Mouse (Mus musculus) v-Abl transformed pro-B cells (cell line): ENCODE measurements around the gene Disp1.

Source experiments
- in situ Hi-C, 2 experiments: fragments of 400-800 bp; cut with MboI; formaldehyde crosslinking; loops; one replicate each; pipeline ENCODE4 v1.15.1; 2025; ENCODE audit not compliant: unreplicated experiment in 2 of 2

Gene Disp1

DNA sequence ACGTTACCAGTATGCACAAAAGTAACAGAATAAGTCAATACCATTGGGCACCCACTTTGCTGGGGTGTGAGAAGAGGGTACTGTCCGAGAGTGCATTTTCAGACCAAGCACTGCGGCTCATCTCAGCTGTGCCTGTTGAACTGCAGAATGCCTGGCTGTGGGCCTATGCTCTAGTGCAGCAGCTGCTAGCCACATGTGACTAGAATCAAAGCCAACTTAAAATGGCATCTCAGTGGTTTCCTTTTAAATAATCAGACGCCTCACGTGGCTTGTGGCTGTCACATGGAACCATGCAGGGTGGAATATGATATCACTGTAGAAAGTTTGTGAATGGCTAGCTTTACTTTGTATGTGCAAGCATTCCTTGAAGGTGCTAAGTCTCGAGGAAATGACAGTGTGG, 172.0 kb downstream of the Disp1 start:
- in situ Hi-C loops = no loop called here

DNA sequence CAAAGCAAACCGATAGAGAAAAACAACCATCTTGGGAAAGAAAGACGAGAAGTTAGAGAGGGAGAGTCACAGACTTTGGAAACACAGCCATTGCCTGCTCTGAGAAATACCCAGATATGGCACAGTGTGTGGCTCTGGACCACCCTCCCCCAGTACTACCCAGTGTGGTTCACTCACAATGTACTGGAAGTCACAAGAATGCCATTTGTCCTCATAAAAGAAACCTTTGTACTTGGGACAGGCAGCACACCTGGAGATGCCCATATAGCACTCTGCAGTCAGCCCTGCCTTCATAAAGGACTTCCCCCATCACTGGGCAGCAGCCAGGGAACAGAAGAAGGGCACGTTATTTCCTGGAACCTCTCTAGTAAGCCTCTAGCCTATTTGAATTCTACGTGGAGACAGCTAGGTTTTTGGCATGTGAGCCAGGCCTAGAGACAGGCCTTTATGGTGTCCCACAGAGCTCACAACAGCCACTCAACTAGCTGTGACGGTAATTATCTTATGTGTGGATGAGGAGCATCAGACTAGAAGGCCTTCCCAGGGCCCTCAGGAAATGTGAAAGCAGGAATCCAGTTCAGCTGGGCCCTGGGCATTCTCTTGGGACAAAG, 173.3 kb downstream of the Disp1 start:
- in situ Hi-C loops = no loop called here

DNA sequence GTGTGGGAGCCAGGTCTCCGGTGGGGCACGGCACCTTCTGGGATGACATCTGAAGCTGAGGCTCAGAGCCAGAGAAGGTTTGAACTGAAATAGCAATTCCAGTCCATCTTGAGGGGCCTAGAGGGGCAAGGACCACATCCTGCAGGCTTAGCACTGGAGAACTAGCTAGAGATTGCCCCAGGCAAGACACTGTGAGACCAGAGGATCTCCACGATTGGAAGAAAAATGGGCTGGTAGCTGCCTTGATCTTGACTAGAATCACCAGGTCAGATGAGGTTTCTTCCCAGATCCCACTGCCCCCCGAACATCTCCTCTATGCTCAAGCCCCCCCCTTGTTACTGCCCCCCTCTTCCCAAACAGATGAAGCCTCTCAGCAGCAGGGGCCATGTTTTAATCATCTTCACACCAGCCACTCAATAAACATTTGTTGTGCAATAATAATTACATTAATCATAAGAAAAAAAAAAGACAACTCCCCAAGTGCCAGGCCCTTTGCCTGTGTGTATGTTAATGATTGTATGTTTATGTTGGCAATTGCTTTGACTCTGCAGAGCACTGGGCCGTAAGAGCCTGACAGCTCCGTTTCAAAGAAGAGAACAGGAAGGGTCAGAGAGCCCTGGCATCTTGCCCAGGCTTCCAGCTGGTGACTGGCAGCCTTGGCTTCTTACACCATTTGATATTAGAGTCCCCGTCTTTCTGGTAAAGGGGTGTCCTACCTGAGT, 174.0 kb downstream of the Disp1 start:
- in situ Hi-C loops = no loop called here

DNA sequence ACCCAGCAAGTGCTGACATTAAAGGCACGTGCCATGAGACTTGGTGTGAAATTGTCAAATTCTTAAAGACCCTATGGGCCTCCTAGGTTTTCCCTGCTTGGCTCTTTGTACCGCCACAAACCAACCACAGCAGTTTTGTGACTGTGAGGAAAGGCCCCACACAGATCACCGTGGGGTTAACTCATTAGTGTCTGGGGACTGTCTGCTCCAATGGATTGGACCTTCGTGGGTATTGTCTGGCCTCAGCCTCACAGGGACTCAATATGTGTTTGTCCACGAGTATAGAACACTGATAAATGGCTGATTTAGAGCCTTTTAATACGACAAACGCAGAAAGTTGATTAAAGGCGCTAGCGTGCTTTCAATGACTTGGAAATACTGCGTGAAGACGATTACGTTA, 175.2 kb downstream of the Disp1 start:
- in situ Hi-C loops = no loop called here

DNA sequence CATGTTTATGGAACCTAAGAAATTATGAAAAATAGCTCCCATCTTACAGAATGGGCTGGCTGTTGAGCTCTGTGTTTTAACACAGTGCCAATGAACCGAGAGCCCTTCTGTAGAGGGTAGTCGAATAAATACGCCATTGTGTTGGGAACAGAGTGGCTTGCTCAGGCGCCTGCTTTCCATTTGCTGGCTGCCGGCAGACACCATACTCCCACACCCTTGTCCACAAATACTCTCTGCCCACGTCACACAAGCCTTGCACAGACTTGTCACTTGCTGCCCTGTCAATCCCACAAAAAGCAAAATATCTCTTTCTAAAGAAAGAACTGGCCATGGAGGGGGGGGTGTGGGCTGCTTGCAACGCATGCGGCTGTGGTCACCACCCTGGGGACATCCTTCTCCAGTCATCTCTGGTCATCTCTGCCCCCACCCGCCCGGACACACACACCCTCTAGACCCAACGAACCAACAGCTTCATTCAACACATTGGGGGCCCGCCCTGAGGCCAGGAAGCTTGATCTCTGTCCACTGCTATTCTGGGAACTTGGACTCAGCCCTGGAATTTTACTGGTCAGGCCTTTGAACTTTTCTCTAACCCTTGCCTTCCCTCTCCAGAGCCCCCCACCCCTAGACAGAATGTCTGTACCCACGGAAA, 178.0 kb downstream of the Disp1 start:
- in situ Hi-C loops = no loop called here

DNA sequence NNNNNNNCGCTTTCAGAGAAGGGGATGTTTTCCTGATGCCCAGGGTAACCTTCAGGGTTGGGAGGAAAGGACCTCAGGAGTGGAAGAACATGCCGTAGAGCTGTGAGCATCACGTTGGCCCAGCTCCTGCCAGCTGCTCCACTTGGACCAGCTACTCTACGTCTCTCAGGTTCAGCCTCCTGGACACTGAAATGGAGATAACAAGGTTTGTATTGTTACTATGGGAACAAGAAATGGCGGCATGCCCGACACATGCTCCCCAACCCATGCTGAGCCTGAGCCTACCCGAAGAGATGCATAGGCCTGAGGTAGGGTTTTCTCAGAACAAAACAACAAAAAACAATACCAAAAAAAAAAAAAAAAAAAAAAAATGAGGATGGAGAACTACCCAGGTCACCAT, 179.6 kb downstream of the Disp1 start:
- in situ Hi-C loops = no loop called here

DNA sequence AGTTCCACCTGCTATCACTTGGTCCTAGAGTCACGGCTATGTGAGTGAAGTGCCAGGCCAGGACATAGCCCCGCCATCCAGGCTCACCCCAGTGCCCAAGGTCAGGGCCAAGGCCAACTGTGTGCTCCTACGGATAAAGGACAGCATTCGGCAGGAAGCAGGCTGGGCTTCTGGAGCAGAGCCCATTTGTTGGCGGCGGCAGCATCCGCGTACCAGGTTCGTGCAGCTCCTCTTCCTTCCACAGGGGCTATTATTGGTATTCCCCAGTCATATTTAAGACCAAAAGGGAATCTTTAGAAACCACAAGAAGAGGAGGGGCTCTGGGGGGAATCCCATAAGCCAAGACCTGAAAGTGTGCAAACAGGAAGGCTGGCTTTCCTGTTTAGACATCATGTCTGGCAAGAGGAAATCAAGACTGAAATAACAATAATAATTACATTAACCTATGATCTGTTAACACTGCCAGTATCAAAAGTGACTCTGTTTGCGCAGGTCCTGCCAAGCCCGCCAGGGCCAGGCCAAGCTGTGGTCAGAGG, 180.4 kb downstream of the Disp1 start:
- in situ Hi-C loops = no loop called here

DNA sequence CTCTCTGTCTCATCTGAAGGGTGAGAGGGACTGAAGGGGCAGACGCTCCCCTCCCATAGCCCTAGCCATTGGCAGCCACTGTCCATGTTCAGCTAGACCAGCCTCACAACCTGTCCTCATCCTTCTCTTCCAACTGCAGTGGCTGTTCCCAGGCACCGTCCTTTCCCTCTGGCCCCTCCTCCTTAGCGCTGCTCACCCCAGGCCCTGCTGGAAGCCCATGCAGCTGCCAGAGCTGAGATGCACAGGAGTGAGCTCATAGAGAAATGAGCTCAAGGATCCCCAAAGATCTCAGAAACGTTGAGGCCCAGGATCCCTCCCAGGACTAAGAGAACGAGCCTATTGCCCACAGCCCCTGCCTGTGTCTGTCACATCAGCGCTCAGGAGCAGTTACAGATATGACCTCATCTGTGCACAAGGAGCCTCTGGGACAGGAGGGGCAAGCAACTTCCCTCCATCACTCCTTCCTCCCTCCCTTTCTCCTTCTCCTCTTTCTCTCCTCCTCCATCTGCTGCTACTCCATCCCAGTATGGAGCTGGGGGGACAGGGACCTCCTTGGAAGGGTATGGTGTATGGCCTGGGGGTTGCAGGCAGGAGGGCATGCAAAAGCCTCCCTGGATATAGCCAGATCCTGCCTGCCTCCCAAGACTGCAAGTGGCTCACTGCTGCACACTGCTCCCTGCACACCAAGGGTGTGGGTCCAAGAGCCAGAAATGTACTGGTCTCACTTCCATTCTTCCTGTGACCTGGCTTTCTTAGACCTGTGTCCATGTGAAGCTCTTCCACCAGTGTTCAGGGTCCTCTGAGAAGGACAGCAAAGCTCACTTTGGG, 181.2 kb downstream of the Disp1 start:
- in situ Hi-C loops = no loop called here

DNA sequence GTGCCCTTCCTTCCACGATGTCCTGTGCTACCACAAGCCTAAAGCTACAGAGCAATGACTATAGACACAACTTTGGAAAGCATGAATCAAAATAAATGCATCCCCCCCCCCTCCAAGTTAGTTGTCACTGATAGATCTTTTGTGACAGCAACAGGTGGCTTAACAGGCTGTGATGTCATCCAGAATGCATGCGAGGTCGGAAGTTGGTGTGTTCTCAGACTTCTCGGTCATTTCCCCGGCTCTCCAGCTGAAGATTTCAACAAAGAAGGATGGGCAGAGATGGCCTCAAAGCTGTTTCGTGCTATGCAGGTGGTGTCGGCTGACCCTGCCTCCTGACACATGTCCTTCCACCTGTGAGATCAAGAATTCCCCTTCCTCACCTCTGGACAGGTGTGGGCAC, 181.9 kb downstream of the Disp1 start:
- in situ Hi-C loops = no loop called here
